Mouse (Mus musculus) CD4-positive naive resting alpha-beta T cell, adult 76 days (primary cell): ENCODE results near the gene Tle2. TPM values are rescaled to one million over a fixed set of nuclear protein-coding genes. Genes with fewer than 3 reads are reported as not detected.

ENCODE experiments used
- total RNA-seq: library from RNA; stranded (reverse); gene quantifications from one replicate; pipeline ENCODE4 v1.2.4, GENCODE M21; 2023

Tle2 gene
- total RNA-seq, result 4.3 TPM

GRCm38 (mm10) chr10:81574081-81575056 lies at the start of gene Tle2:
Gene Tle2, plus strand, starts transcription at chr10:81574561.

GRCm38 (mm10) chr10:81545161-81545747 lies 29.1 kb upstream of the Tle2 start, which contains the start of gene Gna11:
Gene Gna11, minus strand, starts transcription at chr10:81545190.

GRCm38 (mm10) chr10:81559163-81559626 lies 15.2 kb upstream of the Tle2 start, which contains the start of gene Aes:
Gene Aes, plus strand, starts transcription at chr10:81559488.

GRCm38 (mm10) chr10:81600738-81601203 lies 26.4 kb downstream of the Tle2 start, which contains the start of gene Tle6:
Gene Tle6, minus strand, starts transcription at chr10:81601073.

GRCm38 (mm10) chr10:81605974-81606751 lies 31.8 kb downstream of the Tle2 start, which contains the start of gene BC025920:
Gene BC025920, plus strand, starts transcription at chr10:81606270.

GRCm38 (mm10) chr10:81626994-81627835 lies 52.9 kb downstream of the Tle2 start, which contains the start of gene Sirt6:
Gene Sirt6, minus strand, starts transcription at chr10:81627797.

GRCm38 (mm10) chr10:81628390-81628789 lies 54.0 kb downstream of the Tle2 start, which contains the start of gene Ankrd24:
Gene Ankrd24, plus strand, starts transcription at chr10:81628540.

Other genes starting within 250 kb of the Tle2 start
- gene Tbxa2r, start 245.8 kb upstream of the Tle2 start, total RNA-seq, result 16.5 TPM
- gene Gipc3, start 231.3 kb upstream of the Tle2 start, total RNA-seq, result 0.21 TPM
- gene Hmg20b, start 224.1 kb upstream of the Tle2 start, total RNA-seq, result 51.8 TPM
- 4.4 TPM for gene Mfsd12, start 217.1 kb upstream of the Tle2 start, total RNA-seq
- 4.9 TPM for gene 4930404N11Rik, start 208.7 kb upstream of the Tle2 start, total RNA-seq
- gene Fzr1, start 196.0 kb upstream of the Tle2 start, total RNA-seq, result 35.7 TPM
- 28.8 TPM for gene Dohh, start 190.1 kb upstream of the Tle2 start, total RNA-seq
- 4.5 TPM for gene Gm48551, start 190.1 kb upstream of the Tle2 start, total RNA-seq
- 3.5 TPM for gene Gm48552, start 185.6 kb upstream of the Tle2 start, total RNA-seq
- 3.1 TPM for gene Smim24, start 181.5 kb upstream of the Tle2 start, total RNA-seq
- 21.0 TPM for gene Nfic, start 118.9 kb upstream of the Tle2 start, total RNA-seq
- gene Celf5, start 91.9 kb upstream of the Tle2 start, total RNA-seq, result not detected
- gene Ncln, start 78.2 kb upstream of the Tle2 start, total RNA-seq, result 148 TPM
- gene S1pr4, start 74.4 kb upstream of the Tle2 start, total RNA-seq, result 110 TPM
- gene Gna15, start 50.3 kb upstream of the Tle2 start, total RNA-seq, result 2.1 TPM
- gene Gna11, start 29.4 kb upstream of the Tle2 start, total RNA-seq, result 15.2 TPM
- 523 TPM for gene Aes, start 15.1 kb upstream of the Tle2 start, total RNA-seq
- gene Tle6, start 26.5 kb downstream of the Tle2 start, total RNA-seq, result not detected
- 4.0 TPM for gene BC025920, start 31.7 kb downstream of the Tle2 start, total RNA-seq
- gene Sirt6, start 53.2 kb downstream of the Tle2 start, total RNA-seq, result 21.5 TPM
- 5.2 TPM for gene Ankrd24, start 54.0 kb downstream of the Tle2 start, total RNA-seq
- gene Gm10778, start 74.5 kb downstream of the Tle2 start, total RNA-seq, result 1.2 TPM
- 12.0 TPM for gene Zfp433, start 130.3 kb downstream of the Tle2 start, total RNA-seq
- 5.5 TPM for gene Gm3055, start 196.6 kb downstream of the Tle2 start, total RNA-seq
- gene Gm4767, start 237.6 kb downstream of the Tle2 start, total RNA-seq, result 0.73 TPM